Mouse (Mus musculus) embryonic facial prominence, embryonic 15.5 days (tissue): Measurements from ENCODE around the gene Gjb3. TPM values are rescaled to one million over a fixed set of nuclear protein-coding genes. Genes with fewer than 3 reads are reported as not detected.

Experiments
- ATAC-seq: fragments of 200-750 bp; cut with Nextera tagmentation; 2 replicates; pipeline ENCODE4 v1.8.0; 2017; ENCODE audit warnings: low read depth, moderate TSS enrichment; ENCODE audit not compliant: insufficient number of reproducible peaks, low FRiP score, low TSS enrichment
- H3K27ac ChIP-seq: fragments of 300-500 bp; sonication (generic); replicated peaks from 2 replicates; pipeline ENCODE4 v1.5.1; 2015; ENCODE audit warnings: mild to moderate bottlenecking, inconsistent platforms
- H3K27me3 ChIP-seq: fragments of 300-500 bp; sonication (generic); 2 replicates; pipeline ENCODE4 v1.6.1; 2015; ENCODE audit warnings: inconsistent platforms
- H3K36me3 ChIP-seq: fragments of 300-500 bp; sonication (generic); 2 replicates; pipeline ENCODE4 v1.6.1; 2015; ENCODE audit warnings: mild to moderate bottlenecking, inconsistent platforms
- H3K4me1 ChIP-seq: fragments of 300-500 bp; sonication (generic); 2 replicates; pipeline ENCODE4 v1.6.1; 2015; ENCODE audit warnings: inconsistent platforms
- H3K4me2 ChIP-seq: fragments of 300-500 bp; sonication (generic); replicated peaks from 2 replicates; pipeline ENCODE4 v1.6.1; 2015; ENCODE audit warnings: mild to moderate bottlenecking, inconsistent platforms
- H3K4me3 ChIP-seq: fragments of 300-500 bp; sonication (generic); replicated peaks from 2 replicates; pipeline ENCODE4 v1.5.1; 2015; ENCODE audit warnings: mild to moderate bottlenecking, inconsistent platforms
- H3K9ac ChIP-seq: fragments of 300-500 bp; sonication (generic); 2 replicates; pipeline ENCODE4 v1.6.1; 2015; ENCODE audit warnings: inconsistent platforms
- H3K9me3 ChIP-seq: fragments of 300-500 bp; sonication (generic); replicated peaks from 2 replicates; pipeline ENCODE4 v1.6.1; 2016; ENCODE audit warnings: inconsistent platforms
- WGBS: fragments of 180-500 bp; shearing (Covaris S2); methylation state at CpG from one replicate; pipeline ENCODE4 v1.1.7; 2015; 5-methylcytosine and 5-hydroxymethylcytosine counted together
- polyA plus RNA-seq: library from polyadenylated mRNA; unstranded; fragments of >200 nt; fragmentation: Nextera tagmentation; extraction: Ambion mirVana; gene quantifications from 2 replicates; pipeline ENCODE4 v1.2.1, GENCODE M21; 2015

The Gjb3 gene
- polyA plus RNA-seq, 1 experiment from 2014 or later = 16.0 TPM

DNA sequence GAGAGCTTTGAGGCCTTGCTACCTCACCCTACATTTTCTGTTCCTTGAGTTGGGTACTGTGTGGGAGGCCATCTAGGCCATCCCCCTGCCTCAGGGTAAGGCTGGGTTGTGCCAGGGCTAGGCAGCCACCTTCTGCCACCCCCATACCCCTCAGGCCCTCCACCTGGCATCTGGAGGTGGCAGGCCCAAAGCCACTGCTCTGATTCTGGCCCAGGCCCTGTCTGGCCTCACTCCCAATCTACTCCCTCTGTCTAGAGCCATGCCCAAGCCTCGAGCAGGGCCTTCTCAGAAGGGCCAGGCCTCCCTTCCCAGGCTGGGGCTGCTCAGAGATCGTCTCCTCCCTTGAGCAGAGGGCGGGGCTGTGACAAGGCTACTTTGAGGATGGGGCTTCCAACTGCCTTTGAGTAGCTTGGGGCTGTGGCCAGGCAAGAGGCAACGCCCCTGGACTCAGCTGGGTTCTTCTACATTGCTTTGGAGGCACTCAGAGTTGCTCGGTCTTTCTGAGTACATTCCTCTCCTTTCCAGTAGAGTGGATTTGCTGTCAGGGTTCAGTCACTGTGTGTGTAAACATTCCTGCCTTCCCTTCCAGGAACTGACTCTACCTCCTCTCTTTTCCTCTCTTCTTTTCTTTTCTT, 4.3 kb upstream of the Gjb3 start:
- Histone ChIP-seq H3K9ac (no peak overlapping the region), H3K36me3 (no peaks in the 10 kb centered on the region), H3K4me1 (peaks cover 15% of the 10 kb centered on the region), H3K4me2 (no peak overlapping the region), H3K27me3 (peaks cover 24% of the 10 kb centered on the region), H3K9me3 (no peaks in the 10 kb centered on the region), H3K4me3 (no peak overlapping the region), H3K27ac (no peak overlapping the region)
- no peak for ATAC-seq
- WGBS = 16% methylated on average over 5 of the region's 5 CpGs

DNA sequence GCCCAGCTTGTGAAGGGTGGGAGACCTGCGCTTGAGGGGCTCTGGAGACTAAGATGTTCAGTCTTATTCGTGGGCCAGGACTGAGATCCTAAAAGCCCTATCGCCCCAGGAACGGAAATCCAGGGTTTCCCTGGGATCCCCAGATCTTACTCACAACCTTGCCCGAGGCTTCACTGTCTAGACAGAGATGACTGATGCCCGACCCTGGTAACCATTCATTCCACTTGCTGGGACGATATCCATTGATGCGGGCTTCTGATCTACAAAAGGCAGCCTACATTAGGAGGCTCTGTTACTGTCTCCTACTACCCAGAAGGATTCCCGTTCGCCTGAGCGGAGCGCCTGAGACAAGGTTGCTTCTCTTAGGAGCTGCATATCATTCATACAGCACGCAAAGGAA, 527 bp upstream of the Gjb3 start:
- H3K4me3 ChIP-seq = no peak overlapping the region
- peak overlapping the region; percentile 52 for H3K4me2 ChIP-seq
- no peak overlapping the region for H3K9ac ChIP-seq
- H3K9me3 ChIP-seq = no peaks in the 10 kb centered on the region
- ATAC-seq = no peak
- peaks cover 47% of the 10 kb centered on the region for H3K27me3 ChIP-seq
- no peaks in the 10 kb centered on the region for H3K36me3 ChIP-seq
- H3K27ac ChIP-seq = no peak overlapping the region
- H3K4me1 ChIP-seq = peaks cover 26% of the 10 kb centered on the region
- 11% methylated on average over 13 of the region's 13 CpGs for WGBS

DNA sequence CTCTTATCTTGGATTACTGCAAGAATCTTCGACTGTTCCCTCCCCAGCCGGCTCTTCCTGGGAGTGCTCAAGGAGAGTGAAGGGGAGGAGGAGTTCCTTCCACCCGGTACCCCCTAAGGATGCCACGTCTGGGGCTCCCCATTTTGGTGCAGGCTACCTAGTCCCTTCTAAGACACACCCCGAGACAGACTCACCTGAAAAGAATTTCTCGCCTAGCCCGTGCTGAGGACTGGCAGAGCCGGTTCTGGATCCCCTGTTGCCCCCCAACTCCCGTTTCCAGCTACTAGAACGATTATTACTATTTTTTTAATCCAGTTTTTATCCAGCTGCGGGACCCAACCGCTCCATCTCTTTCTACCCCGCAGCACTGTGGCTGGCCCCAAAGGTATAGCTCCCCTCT, 893 bp downstream of the Gjb3 start:
- H3K4me2 ChIP-seq = peak overlapping the region; percentile 52
- H3K4me3 ChIP-seq = peak overlapping the region; percentile 36
- under 1% methylated on average over 13 of the region's 13 CpGs for WGBS
- peaks cover 53% of the 10 kb centered on the region for H3K27me3 ChIP-seq
- no peaks in the 10 kb centered on the region for H3K36me3 ChIP-seq
- peak overlapping the region; percentile 82 for H3K27ac ChIP-seq
- ATAC-seq = no peak
- peaks cover 24% of the 10 kb centered on the region for H3K4me1 ChIP-seq
- H3K9ac ChIP-seq = no peak overlapping the region
- H3K9me3 ChIP-seq = no peaks in the 10 kb centered on the region

DNA sequence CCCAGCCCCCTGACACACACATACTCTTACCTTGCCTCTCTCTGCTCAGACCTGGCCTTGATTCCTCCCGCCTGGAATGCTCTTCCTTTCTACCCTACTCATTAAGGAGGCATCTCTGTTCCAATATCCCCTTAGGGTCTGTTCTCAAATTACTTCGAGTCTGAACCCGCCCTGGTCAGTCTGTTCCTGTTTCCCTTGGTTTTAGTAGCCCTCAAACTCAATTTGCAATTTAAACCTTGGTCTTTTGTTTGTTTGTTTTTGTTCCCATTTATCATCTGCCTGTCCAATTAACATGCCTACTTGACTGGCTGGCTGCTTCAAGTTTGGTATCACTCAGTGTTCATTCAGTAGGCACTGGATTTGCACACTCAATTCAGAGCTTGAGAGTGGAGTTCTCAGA, 1.6 kb downstream of the Gjb3 start:
- peaks cover 53% of the 10 kb centered on the region for H3K27me3 ChIP-seq

DNA sequence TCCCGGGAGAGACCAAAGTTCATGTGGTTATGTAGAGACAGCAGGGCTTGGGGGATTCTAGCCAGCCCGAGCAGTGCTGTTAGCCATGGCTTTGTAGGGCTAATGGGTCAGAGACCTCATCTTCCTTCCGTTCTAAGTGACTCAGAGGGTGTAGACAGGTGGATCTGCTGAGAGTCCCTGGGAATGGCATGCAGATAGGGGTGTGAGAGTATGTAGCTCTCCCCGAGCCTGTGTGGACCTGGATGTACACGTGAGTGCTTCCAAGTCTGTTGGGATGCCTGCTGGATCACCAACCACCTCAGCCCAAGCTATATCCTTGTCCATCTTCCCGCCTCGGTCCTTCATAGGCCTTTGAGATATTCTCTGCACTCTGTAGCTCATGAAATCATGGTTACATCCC, 2.3 kb downstream of the Gjb3 start:
- peaks cover 53% of the 10 kb centered on the region for H3K27me3 ChIP-seq

More for the DNA sequence above, 1.6 kb downstream of the Gjb3 start:
- no peak for ATAC-seq
- Histone ChIP-seq H3K4me2 (peak overlapping the region; percentile 52; the same call in 1 of the 2 replicates), H3K4me1 (peaks cover 24% of the 10 kb centered on the region), H3K9ac (no peak overlapping the region), H3K9me3 (no peaks in the 10 kb centered on the region), H3K4me3 (peak overlapping the region; percentile 36; the same call in 1 of the 2 replicates), H3K36me3 (no peaks in the 10 kb centered on the region), H3K27ac (peak overlapping the region; percentile 82)
- WGBS = 2% methylated on average over 3 of the region's 3 CpGs

DNA sequence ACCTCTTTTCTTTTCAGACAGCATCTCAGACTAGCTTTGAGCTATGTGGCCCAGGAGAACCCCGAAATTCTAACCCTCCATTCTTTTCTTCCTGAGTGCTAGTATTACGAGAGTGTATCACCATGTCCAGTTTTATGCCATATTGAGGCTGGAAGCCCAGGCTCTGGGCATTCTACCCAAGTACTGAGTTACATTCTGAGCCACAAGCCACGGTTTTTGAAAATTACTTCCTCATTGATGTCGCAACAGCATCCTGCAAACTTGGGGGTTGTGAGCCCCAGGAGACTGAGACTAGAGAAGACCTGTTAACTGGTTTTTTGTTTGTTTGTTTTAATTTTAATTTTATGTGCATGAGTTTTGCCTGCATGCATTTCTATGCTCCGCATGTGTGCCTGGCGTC, 2.9 kb downstream of the Gjb3 start:
- WGBS = 49% methylated on average over 6 of the region's 6 CpGs
- no peaks in the 10 kb centered on the region for H3K36me3 ChIP-seq
- H3K27me3 ChIP-seq = peaks cover 53% of the 10 kb centered on the region

More for the DNA sequence above, 2.3 kb downstream of the Gjb3 start:
- no peak overlapping the region for H3K9ac ChIP-seq
- no peak for ATAC-seq
- H3K4me3 ChIP-seq = no peak overlapping the region
- no peaks in the 10 kb centered on the region for H3K36me3 ChIP-seq
- peaks cover 24% of the 10 kb centered on the region for H3K4me1 ChIP-seq
- no peaks in the 10 kb centered on the region for H3K9me3 ChIP-seq
- WGBS = 60% methylated on average over 7 of the region's 7 CpGs
- H3K4me2 ChIP-seq = no peak overlapping the region
- H3K27ac ChIP-seq = no peak overlapping the region

DNA sequence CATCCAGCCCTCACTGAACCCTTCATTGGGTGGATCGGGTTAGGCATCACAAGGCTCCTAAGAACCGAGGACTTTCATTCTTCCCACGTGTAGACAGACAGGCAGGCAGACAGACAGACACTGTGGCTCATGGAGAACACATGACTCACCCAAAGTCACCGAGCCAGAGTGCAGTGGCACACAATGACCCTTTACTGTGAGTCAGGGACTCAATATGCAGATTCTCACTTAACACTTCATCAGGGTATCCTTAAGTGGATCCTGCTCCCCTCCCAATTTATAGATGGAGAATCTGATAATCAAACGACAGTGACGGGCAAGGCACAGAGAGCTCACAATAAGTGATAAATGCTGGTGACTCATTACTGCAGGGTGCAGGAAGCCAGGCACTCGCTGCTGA, 3.4 kb downstream of the Gjb3 start:
- H3K27me3 ChIP-seq = peaks cover 51% of the 10 kb centered on the region
- no peaks in the 10 kb centered on the region for H3K9me3 ChIP-seq
- WGBS = 57% methylated on average over 7 of the region's 7 CpGs

More for the DNA sequence above, 2.9 kb downstream of the Gjb3 start:
- Histone ChIP-seq H3K4me1 (peaks cover 24% of the 10 kb centered on the region), H3K4me3 (no peak overlapping the region), H3K9ac (no peak overlapping the region), H3K9me3 (no peaks in the 10 kb centered on the region), H3K27ac (no peak overlapping the region), H3K4me2 (no peak overlapping the region)
- no peak for ATAC-seq

DNA sequence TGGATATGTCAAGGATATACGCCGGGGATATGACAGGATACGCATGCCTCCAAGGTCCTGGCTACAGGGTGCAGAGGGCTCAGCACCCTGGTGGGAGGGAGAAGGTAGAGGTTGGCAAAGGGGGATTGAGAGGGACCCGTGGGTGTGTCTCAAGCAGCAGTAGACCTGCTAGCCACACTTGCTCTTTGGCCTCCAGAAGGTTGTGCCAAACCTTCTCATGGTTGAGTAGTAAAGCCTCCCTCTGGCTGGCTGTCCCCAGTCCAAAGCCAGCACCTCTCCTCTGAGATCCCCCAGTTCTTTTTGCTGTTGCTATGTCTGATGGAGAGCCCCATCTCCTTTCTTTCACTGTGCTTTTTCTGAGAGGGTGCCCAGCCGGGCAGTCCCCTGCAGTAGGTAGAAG, 5.4 kb downstream of the Gjb3 start:
- Histone ChIP-seq H3K4me3 (no peak overlapping the region), H3K27me3 (peaks cover 31% of the 10 kb centered on the region), H3K36me3 (no peaks in the 10 kb centered on the region), H3K27ac (no peak overlapping the region), H3K9ac (no peak overlapping the region), H3K4me1 (peaks cover 14% of the 10 kb centered on the region), H3K4me2 (no peak overlapping the region), H3K9me3 (no peaks in the 10 kb centered on the region)
- 87% methylated on average over 5 of the region's 5 CpGs for WGBS
- no peak for ATAC-seq

More for the DNA sequence above, 3.4 kb downstream of the Gjb3 start:
- H3K4me3 ChIP-seq = no peak overlapping the region
- H3K36me3 ChIP-seq = no peaks in the 10 kb centered on the region
- no peak overlapping the region for H3K27ac ChIP-seq
- no peak overlapping the region for H3K9ac ChIP-seq
- no peak overlapping the region for H3K4me2 ChIP-seq
- peaks cover 24% of the 10 kb centered on the region for H3K4me1 ChIP-seq
- ATAC-seq = no peak

DNA sequence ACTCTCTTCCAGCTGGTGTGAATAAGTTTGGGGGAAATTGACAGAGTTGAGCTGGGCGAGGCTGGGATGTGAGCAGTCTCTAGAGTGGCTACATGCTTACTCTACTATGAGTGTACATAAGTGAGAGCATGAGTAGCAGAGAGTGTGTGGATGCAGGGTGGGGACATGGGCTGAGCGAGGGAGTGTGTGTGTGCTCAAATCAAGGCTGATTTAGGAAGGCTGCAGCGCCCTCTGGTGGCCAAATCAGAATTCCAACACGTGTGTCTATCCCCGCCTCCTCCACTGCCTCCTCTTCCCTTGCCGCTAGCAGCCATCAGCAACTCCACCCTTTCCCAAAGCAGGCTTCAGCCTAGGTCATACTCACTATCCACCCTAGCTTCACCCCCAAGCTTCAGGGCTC, 5.9 kb downstream of the Gjb3 start:
- peak; percentile 40; the same call in 1 of the 2 replicates for ATAC-seq
- Histone ChIP-seq H3K9ac (no peak overlapping the region), H3K27me3 (peaks cover 26% of the 10 kb centered on the region)

DNA sequence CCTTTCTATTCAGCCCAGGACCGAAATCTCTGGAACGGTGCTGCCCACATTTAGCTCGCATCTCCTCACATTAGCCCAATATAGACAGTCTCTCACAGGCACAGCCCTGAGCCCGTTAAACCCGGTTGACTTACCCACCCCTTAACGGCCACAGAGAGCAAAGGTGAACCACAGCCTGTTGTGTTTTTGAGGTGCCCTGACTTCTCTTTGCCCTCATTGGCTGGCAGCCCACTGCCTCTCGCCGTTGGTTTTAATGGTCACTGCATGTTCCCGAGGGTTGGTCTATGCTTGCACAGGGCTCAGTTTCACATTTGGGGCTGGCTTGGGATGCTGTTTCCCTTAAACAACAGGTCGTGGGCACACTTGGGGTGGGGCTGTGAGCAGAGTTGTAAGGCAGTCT, 6.3 kb downstream of the Gjb3 start:
- WGBS = 76% methylated on average over 10 of the region's 10 CpGs
- H3K4me1 ChIP-seq = peaks cover 4% of the 10 kb centered on the region; the same call in 1 of the 2 replicates
- no peak overlapping the region for H3K27ac ChIP-seq
- H3K9me3 ChIP-seq = no peaks in the 10 kb centered on the region
- H3K36me3 ChIP-seq = no peaks in the 10 kb centered on the region
- H3K4me3 ChIP-seq = no peak overlapping the region
- peaks cover 22% of the 10 kb centered on the region for H3K27me3 ChIP-seq
- no peak overlapping the region for H3K4me2 ChIP-seq
- H3K9ac ChIP-seq = no peak overlapping the region
- no peak for ATAC-seq

More for the DNA sequence above, 5.9 kb downstream of the Gjb3 start:
- H3K4me3 ChIP-seq = no peak overlapping the region
- H3K9me3 ChIP-seq = no peaks in the 10 kb centered on the region
- H3K4me1 ChIP-seq = peaks cover 9% of the 10 kb centered on the region; the same call in 1 of the 2 replicates
- no peaks in the 10 kb centered on the region for H3K36me3 ChIP-seq
- no peak overlapping the region for H3K4me2 ChIP-seq
- no peak overlapping the region for H3K27ac ChIP-seq
- 9% methylated on average over 6 of the region's 6 CpGs for WGBS

DNA sequence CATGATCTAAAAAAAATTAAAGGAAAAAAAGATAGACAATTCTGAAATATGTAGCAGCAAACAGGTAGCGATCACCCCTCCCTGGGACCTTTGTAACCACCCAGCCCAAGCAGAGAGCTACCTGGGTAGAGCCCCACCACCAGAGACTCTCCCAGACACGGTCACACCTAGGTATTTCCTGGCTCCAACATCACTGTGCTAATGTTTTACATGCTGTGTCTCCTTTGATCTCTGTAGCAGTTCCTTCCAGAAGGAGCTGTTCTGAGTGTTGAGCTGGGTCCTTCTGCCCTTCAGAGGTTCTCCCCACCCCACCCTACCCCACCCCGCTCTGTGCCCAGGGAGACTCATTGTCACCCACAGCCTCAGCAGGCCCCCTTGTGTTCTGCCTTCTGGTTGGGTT, 7.0 kb downstream of the Gjb3 start:
- Histone ChIP-seq H3K27ac (no peak overlapping the region), H3K36me3 (no peaks in the 10 kb centered on the region), H3K9me3 (no peaks in the 10 kb centered on the region), H3K4me2 (no peak overlapping the region), H3K27me3 (peaks cover 16% of the 10 kb centered on the region), H3K4me3 (no peak overlapping the region), H3K4me1 (no peaks in the 10 kb centered on the region), H3K9ac (no peak overlapping the region)
- ATAC-seq = no peak
- WGBS = 78% methylated on average over 3 of the region's 3 CpGs

DNA sequence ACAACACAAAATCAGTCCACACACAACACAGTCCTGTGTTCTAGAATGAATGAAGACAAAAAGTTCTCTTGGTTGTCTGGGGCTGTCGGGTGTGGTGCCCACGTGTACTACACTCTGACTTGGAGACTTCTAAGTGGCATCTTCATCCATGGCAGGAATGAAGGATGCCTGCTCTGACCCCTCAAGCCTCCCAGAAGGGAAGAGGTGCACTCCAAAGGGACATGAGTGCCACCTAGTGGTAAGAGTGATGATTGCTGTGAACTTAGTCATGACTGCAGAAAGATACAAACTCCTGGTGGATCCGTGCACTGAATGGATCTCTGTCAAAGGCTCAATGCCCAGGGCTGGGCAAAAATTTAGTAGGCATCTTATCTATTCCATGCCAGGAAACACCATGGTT, 11.0 kb downstream of the Gjb3 start:
- H3K4me3 ChIP-seq = no peak overlapping the region
- H3K4me1 ChIP-seq = no peaks in the 10 kb centered on the region
- H3K9me3 ChIP-seq = no peaks in the 10 kb centered on the region
- WGBS = 4% methylated on average over 3 of the region's 3 CpGs
- no peaks in the 10 kb centered on the region for H3K27me3 ChIP-seq
- no peak; the same call in 1 of the 2 replicates for ATAC-seq
- no peak overlapping the region for H3K27ac ChIP-seq
- H3K36me3 ChIP-seq = no peaks in the 10 kb centered on the region
- H3K9ac ChIP-seq = no peak overlapping the region
- H3K4me2 ChIP-seq = no peak overlapping the region
